In the genomic region with DNA sequence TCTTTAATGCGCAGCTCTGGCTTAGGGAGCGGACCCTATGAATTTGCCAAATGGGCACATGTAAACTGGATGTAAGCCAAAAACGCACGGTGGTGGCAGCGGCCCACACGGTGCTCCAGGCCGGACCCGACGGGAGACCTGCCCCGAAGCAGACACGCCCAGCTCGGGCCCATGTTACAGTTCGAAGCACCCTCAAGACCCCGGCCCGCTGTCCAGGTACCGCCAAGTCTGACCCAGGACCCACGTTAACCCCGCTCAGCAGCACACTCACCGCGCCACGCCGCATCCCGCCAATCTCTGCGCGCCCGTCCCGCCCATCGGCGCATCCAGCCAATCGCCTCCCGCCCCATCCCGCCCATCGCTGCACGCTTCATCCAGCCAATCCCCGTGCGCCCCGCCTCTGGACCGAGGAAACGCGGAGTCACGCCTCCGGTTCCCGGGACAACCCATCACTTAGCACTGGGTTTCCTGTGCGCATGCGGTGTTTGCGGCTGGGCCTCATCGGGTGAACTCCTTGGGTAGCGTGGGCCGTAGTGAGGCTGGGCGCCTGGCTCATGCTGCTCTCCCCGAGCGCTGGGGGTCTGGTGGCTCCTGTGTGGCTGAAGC, we compare ENCODE assay signal across 8 mouse cellular contexts. TPM values are rescaled to one million over a fixed set of nuclear protein-coding genes. Genes with fewer than 3 reads are reported as not detected.
A peak's percentile ranks its signal among the peaks of the same experiment; 100 is the strongest.
DNase-seq lines count a peak whose midpoint lies in the region; ATAC-seq lines count a peak whose summit lies in the region.

Gene Pold2 (minus strand): TSS at position 372 of the 606 bp plus-strand sequence.

- ATAC-seq in hematopoietic stem cell, adult 5-6 weeks (replicated peaks in 1 of 2; ENCODE audit: insufficient read depth in 1 of 2, low FRiP score in 2 of 2, low TSS enrichment in 1 of 2, low read depth in 1 of 2, poor library complexity in 2 of 2, severe bottlenecking in 2 of 2) = peak; percentile 96 to 97
- ATAC-seq in lung, embryonic 16.5 days (ENCODE audit: low read depth) = peak; percentile 100

- H3K27ac ChIP-seq in lung, embryonic 16.5 days (ENCODE audit: low read length) = peak within 1 kb of the TSS; percentile 81

- peaks cover 24% of the 10 kb centered on the region for H3K36me3 ChIP-seq in lung, embryonic 16.5 days (ENCODE audit: control insufficient read depth, insufficient read depth, low read length)

- H3K4me2 ChIP-seq in lung, embryonic 16.5 days (ENCODE audit: low read depth, low read length) = peak within 1 kb of the TSS; percentile 69

- H3K27me3 ChIP-seq in lung, embryonic 16.5 days (ENCODE audit: control insufficient read depth, insufficient read depth, low read depth, low read length) = no peaks in the 10 kb centered on the region

- whole genome bisulfite sequencing in lung, embryonic 16.5 days = under 1% methylated on average over 46 of the region's 52 CpGs

- peak; percentile 95 for DNase-seq in MEL-GATA-1-ER (ENCODE audit: extremely low read depth, low read depth)
- DNase-seq in cerebellum, adult 8-10 months = peak; percentile 94
- DNase-seq in forelimb bud, embryonic 11.5 days (ENCODE audit: low read depth, low spot score) = peak; percentile 98
- DNase-seq in layer of hippocampus, adult 9-10 months (ENCODE audit: low spot score) = peak; percentile 90
- DNase-seq in ovary, postnatal 10 days (ENCODE audit: low spot score) = peak; percentile 91
- DNase-seq in thymus, postnatal 10 days (ENCODE audit: low spot score in 2 of 2) = peak; percentile 96 to 97

- H3K4me1 ChIP-seq in lung, embryonic 16.5 days (replicated peaks; ENCODE audit: control insufficient read depth, insufficient read depth, low read length) = peaks cover 11% of the 10 kb centered on the region

- peak within 1 kb of the TSS; percentile 74 for H3K9ac ChIP-seq in lung, embryonic 16.5 days (ENCODE audit: low read length)

- no peaks in the 10 kb centered on the region for H3K9me3 ChIP-seq in lung, embryonic 16.5 days (ENCODE audit: control insufficient read depth, low read length)

- H3K4me3 ChIP-seq in lung, embryonic 16.5 days (ENCODE audit: low read length) = peak within 1 kb of the TSS; percentile 68

RNA-seq across cellular contexts. Expression of gene Pold2, which starts in this region (rescaled TPM):
- 39.9 and 55.8 TPM in 2 replicates for total RNA-seq in hematopoietic stem cell, adult 5-6 weeks (2017)
- 127 and 139 TPM in 2 replicates for polyA plus RNA-seq in lung, embryonic 16.5 days (2015; fragmentation: Nextera tagmentation; extraction: Ambion mirVana)

Comparison
In these comparisons a context has a peak if more than half of its experiments do, and no peak if none do; other contexts are left out.
1. Peak in every context shown above with its lines: DNase-seq, ATAC-seq, H3K4me3 ChIP-seq and H3K27ac ChIP-seq.